Mouse (Mus musculus): ENCODE data around the gene Calcoco2. TPM values are rescaled to one million over a fixed set of nuclear protein-coding genes. Genes with fewer than 3 reads are reported as not detected.

Calcoco2 gene
- polyA plus RNA-seq, 1 experiment from 2014 or later = 0.24 TPM

DNA sequence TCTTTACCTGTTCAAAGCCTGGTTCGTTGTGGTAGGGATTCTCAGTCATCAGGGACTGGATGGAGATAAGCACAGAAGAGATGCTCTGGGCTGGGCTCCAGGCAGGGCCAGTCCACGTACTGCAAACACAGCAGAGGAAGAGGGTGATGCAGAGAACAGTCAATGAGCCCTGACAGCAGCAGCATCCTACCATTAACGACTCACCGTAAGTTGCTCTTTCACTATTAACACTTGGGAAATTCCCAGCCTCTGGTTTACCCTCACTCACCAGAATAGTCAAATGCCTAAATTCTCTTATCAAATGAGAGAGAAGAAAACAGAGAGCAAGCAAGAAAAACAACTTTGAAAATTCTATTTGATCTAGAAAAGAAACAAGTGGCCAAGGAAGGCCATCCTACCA lies 53.5 kb downstream of the Calcoco2 start:
- Histone ChIP-seq H3K36me3 (peaks cover 66% of the 10 kb centered on the region), H3K27me3 (no peaks in the 10 kb centered on the region), H3K27ac (no peak overlapping the region), H3K9me3 (no peaks in the 10 kb centered on the region), H3K4me1 (peaks cover 12% of the 10 kb centered on the region), H3K9ac (no peak overlapping the region), H3K4me2 (no peak overlapping the region), H3K4me3 (no peak overlapping the region)
- 89% methylated on average over 4 of the region's 4 CpGs for WGBS
- no peak for ATAC-seq (ENCODE audit: borderline replicate concordance, extremely low read depth, low FRiP score, low TSS enrichment)

DNA sequence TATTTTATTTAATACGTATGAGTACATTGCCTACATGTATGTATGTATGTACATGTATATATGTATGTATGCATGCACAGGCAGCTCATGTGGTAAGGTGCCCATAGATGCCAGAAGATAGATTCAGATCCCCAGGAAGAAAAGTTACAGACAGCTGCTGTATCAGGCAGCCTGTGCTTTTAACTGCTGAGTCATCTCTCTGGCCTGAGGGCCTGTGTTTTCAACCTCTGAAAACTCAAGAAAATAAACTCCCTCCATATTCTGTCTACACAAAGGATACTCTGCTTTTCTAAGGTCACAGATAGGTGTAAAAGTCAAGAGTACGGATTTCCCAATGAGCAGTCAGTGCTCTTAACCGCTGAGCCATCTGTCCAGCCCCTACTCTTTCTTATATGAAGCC lies 60.9 kb downstream of the Calcoco2 start:
- H3K27ac ChIP-seq = no peak overlapping the region
- H3K9ac ChIP-seq = no peak overlapping the region
- no peaks in the 10 kb centered on the region for H3K4me1 ChIP-seq
- no peak for ATAC-seq (ENCODE audit: borderline replicate concordance, extremely low read depth, low FRiP score, low TSS enrichment)
- H3K27me3 ChIP-seq = no peaks in the 10 kb centered on the region
- peaks cover 84% of the 10 kb centered on the region for H3K36me3 ChIP-seq
- no peak overlapping the region for H3K4me2 ChIP-seq
- no peaks in the 10 kb centered on the region for H3K9me3 ChIP-seq
- 86% methylated on average over 3 of the region's 3 CpGs for WGBS
- no peak overlapping the region for H3K4me3 ChIP-seq

DNA sequence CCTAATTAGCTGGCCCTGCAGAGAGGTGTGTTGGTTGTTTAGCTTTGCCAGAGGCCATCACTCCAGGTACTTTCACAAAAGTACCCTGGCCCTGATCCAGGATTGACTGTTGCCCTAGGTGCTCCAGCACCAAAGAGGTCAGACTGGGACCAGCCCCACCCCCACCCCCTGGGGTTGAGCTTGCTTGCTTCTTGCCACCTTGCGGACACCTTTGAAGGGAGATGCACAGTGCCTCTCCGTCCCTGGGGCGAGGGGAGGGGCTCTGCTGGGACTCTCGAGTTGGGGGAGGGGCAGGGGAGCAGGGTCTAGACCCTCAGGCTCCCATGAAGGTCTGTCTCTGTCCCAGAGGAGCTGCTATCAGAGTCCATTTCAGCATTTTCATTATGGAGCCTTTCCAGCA lies 61.8 kb downstream of the Calcoco2 start:
- Histone ChIP-seq H3K4me2 (no peak overlapping the region), H3K9me3 (no peaks in the 10 kb centered on the region), H3K36me3 (peaks cover 77% of the 10 kb centered on the region), H3K27me3 (no peaks in the 10 kb centered on the region), H3K4me1 (no peaks in the 10 kb centered on the region), H3K9ac (no peak overlapping the region), H3K4me3 (no peak overlapping the region), H3K27ac (no peak overlapping the region)
- WGBS = 69% methylated on average over 4 of the region's 4 CpGs
- ATAC-seq (ENCODE audit: borderline replicate concordance, extremely low read depth, low FRiP score, low TSS enrichment) = no peak

Other genes starting within 250 kb of the Calcoco2 start
- gene B4galnt2, start 197.1 kb downstream of the Calcoco2 start, polyA plus RNA-seq (2015; fragmentation: Nextera tagmentation; extraction: Ambion mirVana) = 0.13 and 0.30 TPM in 2 replicates
- 36.0 and 36.6 TPM in 2 replicates for gene Igf2bp1, start 106.0 kb downstream of the Calcoco2 start, polyA plus RNA-seq (2015; fragmentation: Nextera tagmentation; extraction: Ambion mirVana)
- not detected in 2 replicates for gene Gip, start 87.4 kb downstream of the Calcoco2 start, polyA plus RNA-seq (2015; fragmentation: Nextera tagmentation; extraction: Ambion mirVana)
- 91.4 and 94.6 TPM in 2 replicates for gene Snf8, start 77.1 kb downstream of the Calcoco2 start, polyA plus RNA-seq (2015; fragmentation: Nextera tagmentation; extraction: Ambion mirVana)
- 42.2 and 45.0 TPM in 2 replicates for gene Ube2z, start 46.6 kb downstream of the Calcoco2 start, polyA plus RNA-seq (2015; fragmentation: Nextera tagmentation; extraction: Ambion mirVana)
- 522 and 555 TPM in 2 replicates for gene Atp5g1, start 36.3 kb downstream of the Calcoco2 start, polyA plus RNA-seq (2015; fragmentation: Nextera tagmentation; extraction: Ambion mirVana)
- 0.68 and 0.93 TPM in 2 replicates for gene Ttll6, start 21.8 kb upstream of the Calcoco2 start, polyA plus RNA-seq (2015; fragmentation: Nextera tagmentation; extraction: Ambion mirVana)
- not detected in 2 replicates for gene Hoxb13, start 82.4 kb upstream of the Calcoco2 start, polyA plus RNA-seq (2015; fragmentation: Nextera tagmentation; extraction: Ambion mirVana)
- gene Hoxb9, start 159.5 kb upstream of the Calcoco2 start, polyA plus RNA-seq (2015; fragmentation: Nextera tagmentation; extraction: Ambion mirVana) = 0.25 and 0.27 TPM in 2 replicates
- gene Hoxb8, start 169.9 kb upstream of the Calcoco2 start, polyA plus RNA-seq (2015; fragmentation: Nextera tagmentation; extraction: Ambion mirVana) = 0.91 and 1.0 TPM in 2 replicates
- gene Hoxb7, start 174.7 kb upstream of the Calcoco2 start, polyA plus RNA-seq (2015; fragmentation: Nextera tagmentation; extraction: Ambion mirVana) = 2.5 and 3.0 TPM in 2 replicates
- 15.2 and 16.9 TPM in 2 replicates for gene Hoxb6, start 180.5 kb upstream of the Calcoco2 start, polyA plus RNA-seq (2015; fragmentation: Nextera tagmentation; extraction: Ambion mirVana)
- gene Hoxb5, start 191.4 kb upstream of the Calcoco2 start, polyA plus RNA-seq (2015; fragmentation: Nextera tagmentation; extraction: Ambion mirVana) = 46.1 and 54.1 TPM in 2 replicates
- gene Hoxb4, start 206.3 kb upstream of the Calcoco2 start, polyA plus RNA-seq (2015; fragmentation: Nextera tagmentation; extraction: Ambion mirVana) = 4.3 and 4.4 TPM in 2 replicates
- gene Hoxb3, start 211.4 kb upstream of the Calcoco2 start, polyA plus RNA-seq (2015; fragmentation: Nextera tagmentation; extraction: Ambion mirVana) = 3.0 and 3.8 TPM in 2 replicates
- gene Hoxb2, start 238.6 kb upstream of the Calcoco2 start, polyA plus RNA-seq (2015; fragmentation: Nextera tagmentation; extraction: Ambion mirVana) = 36.9 and 39.2 TPM in 2 replicates

Measured in lung, embryonic 15.5 days (tissue).